Mouse (Mus musculus) cerebellum, postnatal 10 days (tissue): ENCODE measurements around the gene Meox1.

Experiments
- DNase-seq, 2 experiments: peaks; one replicate each; pipeline ENCODE4 v3.0.0; 2021; ENCODE audit warnings: mixed read lengths in 2 of 2

The Meox1 gene

GRCm38 (mm10) chr11:101894204-101894603, at the start of gene Meox1:
TSS of gene Meox1 (minus strand) at chr11:101894374.
- DNase-seq: no peak

DNA sequence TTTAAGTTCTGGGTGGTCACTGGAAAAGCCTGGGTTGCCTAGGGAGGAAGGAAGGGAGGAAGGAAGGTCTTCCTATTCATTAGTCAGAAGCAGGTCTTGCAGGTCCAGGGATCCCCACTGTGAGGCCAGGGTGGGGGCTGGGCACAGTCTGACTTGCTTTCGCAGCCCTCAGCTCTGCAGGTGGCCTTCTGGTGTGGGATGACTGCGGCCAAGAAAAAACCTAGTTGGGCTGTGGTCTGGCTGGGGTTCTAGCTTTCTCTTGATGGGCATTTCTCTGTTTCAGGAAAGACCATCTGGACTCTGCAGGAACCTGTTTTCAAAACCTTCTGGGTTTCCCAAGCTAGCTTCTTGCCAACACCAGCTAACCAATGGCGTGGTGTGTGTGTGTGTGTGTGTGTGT, 48.9 kb upstream of the Meox1 start:
- DNase-seq: peak; percentile 97 to 98

DNA sequence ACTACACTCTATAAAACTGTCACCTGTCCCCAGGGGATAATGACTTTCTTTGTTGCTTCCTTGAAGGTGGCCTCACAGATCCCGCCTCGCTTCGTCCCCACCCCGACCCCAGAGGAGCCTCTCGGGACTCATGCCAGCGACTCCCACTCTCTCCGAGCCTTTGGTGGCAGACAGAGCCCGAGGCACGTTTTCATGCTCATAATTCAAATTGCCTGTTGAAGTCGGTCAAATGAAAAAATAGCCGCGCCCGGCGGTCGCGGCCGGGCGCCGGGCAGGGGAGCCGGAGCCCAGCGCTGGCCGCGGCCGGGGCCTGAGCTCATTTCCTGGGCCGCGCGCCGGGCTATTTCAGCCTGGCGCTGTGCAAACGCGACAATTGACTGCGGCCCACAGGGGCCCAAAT, 42.9 kb upstream of the Meox1 start:
- peak; percentile 68 for DNase-seq

DNA sequence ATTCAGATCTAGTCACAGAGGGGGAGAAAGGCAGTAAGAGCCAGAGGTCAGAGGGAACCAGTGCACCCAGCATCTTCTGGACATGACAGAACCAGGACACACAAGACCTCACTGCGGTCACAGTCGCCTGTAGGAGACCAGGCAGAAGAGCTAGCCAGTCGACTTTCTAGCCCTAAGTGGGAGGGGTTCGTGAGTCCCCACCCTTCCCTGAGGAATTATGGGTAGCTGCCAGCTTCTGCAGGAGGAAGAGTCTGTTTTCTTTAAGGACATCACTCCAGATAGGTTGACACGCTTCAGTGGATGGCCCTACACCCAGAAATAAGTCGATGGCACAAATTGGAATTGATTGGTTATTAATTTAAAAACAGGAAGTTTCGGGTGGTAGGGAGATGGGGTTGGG, 42.2 kb upstream of the Meox1 start:
- no peak for DNase-seq

GRCm38 (mm10) chr11:101935743-101936142, 41.6 kb upstream of the Meox1 start:
- DNase-seq: no peak

- no peak for DNase-seq
These were observed 37.8 kb upstream of the Meox1 start for GRCm38 (mm10) chr11:101931978-101932377.

GRCm38 (mm10) chr11:101928030-101928762, 34.0 kb upstream of the Meox1 start:
- peak; percentile 56 to 68 for DNase-seq

GRCm38 (mm10) chr11:101926951-101927589, 32.9 kb upstream of the Meox1 start:
- peak; percentile 46 to 49 for DNase-seq

DNA sequence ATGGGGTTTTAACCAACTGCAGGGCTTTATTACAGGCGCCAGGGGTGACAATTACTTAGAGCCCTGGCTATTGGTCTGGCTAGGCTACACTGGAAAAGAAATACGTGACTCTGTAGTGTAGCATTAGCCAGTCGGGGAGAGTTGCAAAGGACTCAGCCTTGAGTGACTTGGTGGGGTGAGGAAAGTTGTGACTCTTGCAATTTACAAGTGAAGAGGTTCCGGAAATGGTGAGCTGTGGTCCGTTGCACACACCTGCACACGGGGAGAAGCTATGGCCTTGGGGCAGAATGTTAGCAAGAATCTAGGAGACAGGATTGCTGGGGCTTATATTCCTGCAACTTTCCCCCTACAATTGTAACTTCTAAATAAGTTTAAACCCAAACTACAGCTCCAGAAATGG, 31.5 kb upstream of the Meox1 start:
- no peak for DNase-seq

DNA sequence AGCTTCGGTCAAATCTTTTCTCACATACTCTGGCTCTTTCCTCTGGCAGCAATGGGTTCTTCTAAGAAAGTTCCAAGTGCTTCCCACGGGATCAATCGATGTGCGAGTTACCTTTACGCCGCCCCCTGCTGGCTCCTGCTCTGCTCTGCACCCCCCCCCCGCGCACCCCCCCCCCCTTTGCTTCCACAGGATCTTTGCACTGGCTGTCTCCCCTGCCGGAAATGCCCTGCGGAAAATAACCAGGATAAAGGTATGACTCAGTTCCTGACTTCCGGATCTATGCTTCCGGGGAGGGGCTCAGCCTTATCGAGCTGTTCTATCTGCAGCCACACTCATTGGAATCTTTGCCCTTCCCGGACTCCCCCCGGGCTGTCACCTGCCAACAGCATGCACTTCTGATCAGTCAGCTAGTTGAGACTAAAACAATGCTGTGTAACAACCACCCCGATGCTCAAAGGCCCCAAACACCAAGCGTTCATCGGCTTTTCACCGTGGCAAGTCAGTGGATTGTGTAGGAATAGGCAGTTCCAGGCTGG, 30.3 kb upstream of the Meox1 start:
- DNase-seq: no peak

GRCm38 (mm10) chr11:101923988-101924387, 29.8 kb upstream of the Meox1 start:
- DNase-seq: no peak

- DNase-seq: peak; percentile 62 to 64
These were observed 27.3 kb upstream of the Meox1 start for GRCm38 (mm10) chr11:101921361-101921952.

GRCm38 (mm10) chr11:101919660-101920059, 25.5 kb upstream of the Meox1 start:
- DNase-seq: peak; percentile 88 to 92

DNA sequence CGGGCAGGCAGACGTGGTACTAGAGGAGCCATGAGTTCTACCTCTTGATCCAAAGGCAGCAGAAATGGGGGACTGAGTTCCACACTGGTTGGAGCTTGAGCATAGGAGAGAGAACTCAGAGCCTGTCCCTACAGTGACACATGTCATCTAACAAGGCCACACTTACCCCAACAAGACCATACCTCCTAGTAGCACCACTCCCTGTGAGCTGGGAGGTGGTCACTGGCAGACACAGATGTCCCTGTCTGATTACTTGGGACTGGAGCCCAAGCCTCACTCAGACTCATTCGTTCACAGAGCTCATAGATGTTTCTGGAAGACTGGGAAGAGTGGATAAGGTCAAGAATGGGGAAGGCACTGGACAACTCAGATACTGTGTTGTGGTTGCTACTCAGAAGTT, 24.4 kb upstream of the Meox1 start:
- DNase-seq: no peak

- DNase-seq: peak in 1 of 2 experiments; percentile 21
These were observed 22.6 kb upstream of the Meox1 start for GRCm38 (mm10) chr11:101916772-101917171.

GRCm38 (mm10) chr11:101913591-101913990, 19.4 kb upstream of the Meox1 start:
- DNase-seq: no peak

GRCm38 (mm10) chr11:101911855-101912579, 17.8 kb upstream of the Meox1 start:
- peak; percentile 59 to 61 for DNase-seq

DNA sequence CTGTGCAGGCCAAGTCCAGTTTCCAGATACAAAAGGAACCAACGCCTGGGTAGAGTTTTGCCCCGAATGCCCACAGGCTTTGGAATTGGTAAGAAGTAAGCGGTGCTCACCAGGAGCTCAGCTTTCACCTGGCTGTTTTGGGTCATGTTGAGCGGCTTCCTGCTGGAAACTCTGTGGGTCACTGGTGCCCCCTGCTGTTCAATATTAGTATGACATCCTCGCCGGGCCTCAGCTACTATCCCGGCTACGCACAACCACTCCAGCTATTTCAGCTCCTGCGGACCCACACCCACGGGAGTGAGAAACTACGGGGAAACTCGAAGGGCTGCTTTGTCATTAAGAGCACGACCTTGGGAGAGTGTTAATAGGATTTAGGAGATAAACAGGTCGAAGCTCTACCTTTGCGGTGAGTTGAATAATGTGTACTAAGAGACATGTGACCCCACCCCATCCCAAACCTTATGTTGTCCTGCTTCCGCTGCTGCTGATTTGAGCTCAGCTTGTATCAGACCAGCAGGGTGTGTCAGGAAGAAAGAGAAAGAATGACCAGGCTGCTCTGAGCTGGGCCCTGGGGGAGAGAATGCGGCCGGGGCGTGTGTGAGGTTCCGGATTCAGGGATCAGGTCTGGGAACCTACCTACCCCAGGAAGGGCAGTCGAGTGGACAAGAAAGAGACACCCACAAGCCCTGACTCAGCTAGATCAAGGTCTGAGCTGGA, 16.2 kb upstream of the Meox1 start:
- peak; percentile 89 to 93 for DNase-seq

GRCm38 (mm10) chr11:101908777-101909176, 14.6 kb upstream of the Meox1 start:
- no peak for DNase-seq

DNA sequence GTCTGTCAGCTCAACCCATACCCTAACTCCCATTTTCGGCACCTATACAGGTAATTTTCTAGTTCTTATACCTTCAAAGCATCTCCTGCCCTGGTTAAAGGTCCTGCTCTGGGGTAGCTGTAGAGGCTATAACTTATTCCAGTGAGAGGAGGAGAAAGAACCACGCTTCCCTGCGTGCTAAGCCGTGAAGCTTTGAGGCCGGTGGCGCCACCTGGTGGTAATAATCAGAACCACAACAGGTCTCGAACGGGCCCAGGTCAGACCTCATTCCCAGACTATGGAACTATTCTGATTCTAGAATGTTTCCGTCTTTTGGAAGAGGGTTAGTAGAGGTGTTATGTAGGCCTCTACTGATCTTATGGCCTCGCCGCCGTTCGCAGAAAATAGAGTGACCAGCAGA, 10.9 kb upstream of the Meox1 start:
- peak; percentile 91 to 95 for DNase-seq

DNA sequence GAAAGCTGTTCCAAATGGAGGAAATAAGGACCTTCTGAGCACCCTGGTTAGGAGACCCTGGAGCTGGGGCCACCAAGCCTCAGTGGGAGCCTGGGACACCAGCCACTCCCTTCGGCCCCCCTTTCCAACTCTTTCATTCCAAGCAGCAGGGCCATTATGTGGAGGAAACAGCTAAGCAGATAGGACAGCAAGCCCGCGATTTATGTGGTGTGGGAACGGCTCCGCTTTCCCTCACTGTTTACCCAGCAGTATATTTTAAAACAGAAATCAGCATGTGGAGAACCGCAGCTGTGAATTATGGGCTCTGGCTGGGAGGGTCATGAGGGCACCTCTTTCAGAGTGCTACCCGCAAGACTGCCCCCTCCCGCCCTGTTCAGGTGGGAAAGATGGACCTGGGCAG, 7.1 kb upstream of the Meox1 start:
- no peak for DNase-seq

GRCm38 (mm10) chr11:101898328-101898727, 4.2 kb upstream of the Meox1 start:
- no peak for DNase-seq
